Mouse (Mus musculus) liver, embryonic 11.5 days (tissue): ENCODE data around the gene Hs3st4. TPM values are rescaled to one million over a fixed set of nuclear protein-coding genes. Genes with fewer than 3 reads are reported as not detected.

Experiments
- ATAC-seq: fragments of 200-750 bp; cut with Nextera tagmentation; replicated peaks from 2 replicates; pipeline ENCODE4 v1.8.0; 2017; ENCODE audit warnings: moderate number of reproducible peaks, mild to moderate bottlenecking, moderate TSS enrichment, moderate library complexity; ENCODE audit not compliant: low FRiP score
- DNase-seq: peaks from one replicate; pipeline ENCODE4 v3.0.0-alpha.2; 2017; ENCODE audit warnings: low spot score
- H3K27ac ChIP-seq: fragments of 300-500 bp; sonication (generic); 2 replicates; pipeline ENCODE4 v1.5.1; 2014; ENCODE audit warnings: mild to moderate bottlenecking, low read depth, low read length, control low read depth
- H3K27me3 ChIP-seq: fragments of 300-500 bp; sonication (generic); replicated peaks from 2 replicates; pipeline ENCODE4 v1.6.1; 2014; ENCODE audit warnings: low read length, mixed read lengths; ENCODE audit not compliant: control insufficient read depth, insufficient read depth
- H3K36me3 ChIP-seq: fragments of 300-500 bp; sonication (generic); 2 replicates; pipeline ENCODE4 v1.6.1; 2014; ENCODE audit warnings: mild to moderate bottlenecking, low read length, moderate library complexity, mixed read lengths; ENCODE audit not compliant: control insufficient read depth, insufficient read depth
- H3K4me1 ChIP-seq: fragments of 300-500 bp; sonication (generic); replicated peaks from 2 replicates; pipeline ENCODE4 v1.6.1; 2014; ENCODE audit warnings: low read length, mixed read lengths; ENCODE audit not compliant: control insufficient read depth, insufficient read depth
- H3K4me2 ChIP-seq: fragments of 300-500 bp; sonication (generic); 2 replicates; pipeline ENCODE4 v1.6.1; 2014; ENCODE audit warnings: mild to moderate bottlenecking, control low read depth, moderate library complexity
- H3K4me3 ChIP-seq: fragments of 300-500 bp; sonication (generic); 2 replicates; pipeline ENCODE4 v1.5.1; 2014; ENCODE audit warnings: low read depth, low read length, control low read depth
- H3K9ac ChIP-seq: fragments of 300-500 bp; sonication (generic); 2 replicates; pipeline ENCODE4 v1.6.1; 2014; ENCODE audit warnings: low read depth, low read length, control low read depth
- H3K9me3 ChIP-seq: fragments of 300-500 bp; sonication (generic); 2 replicates; pipeline ENCODE4 v1.6.1; 2016; ENCODE audit warnings: low read length, inconsistent platforms, mixed read lengths; ENCODE audit not compliant: control insufficient read depth
- WGBS: fragments of 180-500 bp; shearing (Covaris S2); extraction: QIAGEN DNeasy Blood & Tissue Kit; methylation state at CpG from one replicate; pipeline ENCODE4 v1.1.7; 2014; 5-methylcytosine and 5-hydroxymethylcytosine counted together
- polyA plus RNA-seq: library from polyadenylated mRNA; unstranded; fragments of >200 nt; fragmentation: Nextera tagmentation; extraction: Ambion mirVana; gene quantifications from 2 replicates; pipeline ENCODE4 v1.2.1, GENCODE M21; 2014

Hs3st4 gene
- polyA plus RNA-seq, 1 experiment from 2014 or later = 0.07 TPM

GRCm38 (mm10) chr7:124335635-124336034 is 353.0 kb downstream of the Hs3st4 start:
- H3K9me3 ChIP-seq = no peaks in the 10 kb centered on the region
- WGBS = 83% methylated on average over 1 of the region's 1 CpGs
- H3K4me1 ChIP-seq = no peaks in the 10 kb centered on the region
- no peak overlapping the region for H3K9ac ChIP-seq
- DNase-seq (no peak), ATAC-seq (no peak)
- H3K4me2 ChIP-seq = no peak overlapping the region
- H3K36me3 ChIP-seq = no peaks in the 10 kb centered on the region
- H3K27me3 ChIP-seq = no peaks in the 10 kb centered on the region
- H3K27ac ChIP-seq = no peak overlapping the region
- H3K4me3 ChIP-seq = no peak overlapping the region

GRCm38 (mm10) chr7:124341510-124341909 is 358.8 kb downstream of the Hs3st4 start:
- Histone ChIP-seq H3K4me3 (no peak overlapping the region), H3K27ac (no peak overlapping the region), H3K9ac (no peak overlapping the region), H3K9me3 (no peaks in the 10 kb centered on the region), H3K4me2 (no peak overlapping the region), H3K4me1 (no peaks in the 10 kb centered on the region), H3K27me3 (no peaks in the 10 kb centered on the region), H3K36me3 (no peaks in the 10 kb centered on the region)
- no peak for DNase-seq
- 72% methylated on average over 3 of the region's 3 CpGs for WGBS
- ATAC-seq = no peak

- ATAC-seq (no peak), DNase-seq (no peak)
- 62% methylated on average over 13 of the region's 13 CpGs for WGBS
- no peak overlapping the region for H3K4me3 ChIP-seq
- no peaks in the 10 kb centered on the region for H3K4me1 ChIP-seq
- no peaks in the 10 kb centered on the region for H3K9me3 ChIP-seq
- no peak overlapping the region for H3K9ac ChIP-seq
- no peak overlapping the region for H3K4me2 ChIP-seq
- H3K27ac ChIP-seq = no peak overlapping the region
- no peaks in the 10 kb centered on the region for H3K36me3 ChIP-seq
- no peaks in the 10 kb centered on the region for H3K27me3 ChIP-seq
These were observed 364.7 kb downstream of the Hs3st4 start for GRCm38 (mm10) chr7:124347218-124348017.

GRCm38 (mm10) chr7:124354035-124354434 is 371.4 kb downstream of the Hs3st4 start:
- 89% methylated on average over 4 of the region's 4 CpGs for WGBS
- no peak for ATAC-seq

GRCm38 (mm10) chr7:124358068-124358467 is 375.4 kb downstream of the Hs3st4 start:
- Histone ChIP-seq H3K9me3 (no peaks in the 10 kb centered on the region), H3K27ac (no peak overlapping the region), H3K27me3 (no peaks in the 10 kb centered on the region), H3K36me3 (no peaks in the 10 kb centered on the region), H3K9ac (no peak overlapping the region), H3K4me3 (no peak overlapping the region), H3K4me1 (no peaks in the 10 kb centered on the region), H3K4me2 (no peak overlapping the region)
- 61% methylated on average over 3 of the region's 3 CpGs for WGBS
- ATAC-seq (no peak), DNase-seq (no peak)

More at GRCm38 (mm10) chr7:124354035-124354434, 371.4 kb downstream of the Hs3st4 start:
- Histone ChIP-seq H3K27ac (no peak overlapping the region), H3K9ac (no peak overlapping the region), H3K4me1 (no peaks in the 10 kb centered on the region), H3K27me3 (no peaks in the 10 kb centered on the region), H3K4me3 (no peak overlapping the region), H3K36me3 (no peaks in the 10 kb centered on the region), H3K9me3 (no peaks in the 10 kb centered on the region), H3K4me2 (no peak overlapping the region)
- DNase-seq = no peak

- H3K9me3 ChIP-seq = no peaks in the 10 kb centered on the region
- 80% methylated on average over 4 of the region's 4 CpGs for WGBS
- no peak for ATAC-seq
- no peaks in the 10 kb centered on the region for H3K27me3 ChIP-seq
- H3K27ac ChIP-seq = no peak overlapping the region
- no peaks in the 10 kb centered on the region for H3K36me3 ChIP-seq
- no peak for DNase-seq
- no peak overlapping the region for H3K9ac ChIP-seq
- H3K4me3 ChIP-seq = no peak overlapping the region
- no peaks in the 10 kb centered on the region for H3K4me1 ChIP-seq
- H3K4me2 ChIP-seq = no peak overlapping the region
These were observed 377.2 kb downstream of the Hs3st4 start for GRCm38 (mm10) chr7:124359836-124360235.

GRCm38 (mm10) chr7:124372297-124372696 is 389.6 kb downstream of the Hs3st4 start:
- no peaks in the 10 kb centered on the region for H3K4me1 ChIP-seq
- 52% methylated on average over 1 of the region's 1 CpGs for WGBS
- no peaks in the 10 kb centered on the region for H3K9me3 ChIP-seq
- no peaks in the 10 kb centered on the region for H3K36me3 ChIP-seq
- ATAC-seq (no peak), DNase-seq (no peak)
- H3K4me3 ChIP-seq = no peak overlapping the region
- H3K4me2 ChIP-seq = no peak overlapping the region
- H3K9ac ChIP-seq = no peak overlapping the region
- no peak overlapping the region for H3K27ac ChIP-seq
- H3K27me3 ChIP-seq = no peaks in the 10 kb centered on the region

- Histone ChIP-seq H3K36me3 (no peaks in the 10 kb centered on the region), H3K4me3 (no peak overlapping the region), H3K4me1 (no peaks in the 10 kb centered on the region), H3K9me3 (no peaks in the 10 kb centered on the region), H3K4me2 (no peak overlapping the region), H3K9ac (no peak overlapping the region), H3K27ac (no peak overlapping the region), H3K27me3 (no peaks in the 10 kb centered on the region)
- ATAC-seq (no peak), DNase-seq (no peak)
- WGBS = 82% methylated on average over 2 of the region's 2 CpGs
These were observed 390.0 kb downstream of the Hs3st4 start for GRCm38 (mm10) chr7:124372697-124373096.

- H3K9me3 ChIP-seq = no peaks in the 10 kb centered on the region
- WGBS = 41% methylated on average over 4 of the region's 4 CpGs
- H3K4me3 ChIP-seq = no peak overlapping the region
- H3K27ac ChIP-seq = no peak overlapping the region
- H3K4me2 ChIP-seq = no peak overlapping the region
- ATAC-seq (no peak), DNase-seq (no peak)
- no peaks in the 10 kb centered on the region for H3K4me1 ChIP-seq
- H3K36me3 ChIP-seq = no peaks in the 10 kb centered on the region
- H3K27me3 ChIP-seq = no peaks in the 10 kb centered on the region
- H3K9ac ChIP-seq = no peak overlapping the region
These were observed 400.8 kb downstream of the Hs3st4 start for GRCm38 (mm10) chr7:124383489-124383888.
